Mouse (Mus musculus): ENCODE data around the gene Prune2. TPM values are rescaled to one million over a fixed set of nuclear protein-coding genes. Genes with fewer than 3 reads are reported as not detected.

Gene Prune2
- polyA plus RNA-seq, 1 experiment from 2014 or later, result 5.0 TPM

GRCm38 (mm10) chr19:17138144-17138915, 182.4 kb downstream of the Prune2 start:
- no peaks in the 10 kb centered on the region for H3K36me3 ChIP-seq
- peaks cover 4% of the 10 kb centered on the region; the same call in 1 of the 2 replicates for H3K4me1 ChIP-seq
- 25% methylated on average over 10 of the region's 10 CpGs for WGBS
- no peaks in the 10 kb centered on the region for H3K9me3 ChIP-seq
- no peak overlapping the region for H3K4me3 ChIP-seq
- H3K4me2 ChIP-seq (replicated peaks), result no peak overlapping the region
- no peak overlapping the region for H3K27ac ChIP-seq
- no peak overlapping the region for H3K9ac ChIP-seq
- no peak for ATAC-seq (ENCODE audit: low FRiP score, low read depth)
- no peaks in the 10 kb centered on the region for H3K27me3 ChIP-seq (replicated peaks)

DNA sequence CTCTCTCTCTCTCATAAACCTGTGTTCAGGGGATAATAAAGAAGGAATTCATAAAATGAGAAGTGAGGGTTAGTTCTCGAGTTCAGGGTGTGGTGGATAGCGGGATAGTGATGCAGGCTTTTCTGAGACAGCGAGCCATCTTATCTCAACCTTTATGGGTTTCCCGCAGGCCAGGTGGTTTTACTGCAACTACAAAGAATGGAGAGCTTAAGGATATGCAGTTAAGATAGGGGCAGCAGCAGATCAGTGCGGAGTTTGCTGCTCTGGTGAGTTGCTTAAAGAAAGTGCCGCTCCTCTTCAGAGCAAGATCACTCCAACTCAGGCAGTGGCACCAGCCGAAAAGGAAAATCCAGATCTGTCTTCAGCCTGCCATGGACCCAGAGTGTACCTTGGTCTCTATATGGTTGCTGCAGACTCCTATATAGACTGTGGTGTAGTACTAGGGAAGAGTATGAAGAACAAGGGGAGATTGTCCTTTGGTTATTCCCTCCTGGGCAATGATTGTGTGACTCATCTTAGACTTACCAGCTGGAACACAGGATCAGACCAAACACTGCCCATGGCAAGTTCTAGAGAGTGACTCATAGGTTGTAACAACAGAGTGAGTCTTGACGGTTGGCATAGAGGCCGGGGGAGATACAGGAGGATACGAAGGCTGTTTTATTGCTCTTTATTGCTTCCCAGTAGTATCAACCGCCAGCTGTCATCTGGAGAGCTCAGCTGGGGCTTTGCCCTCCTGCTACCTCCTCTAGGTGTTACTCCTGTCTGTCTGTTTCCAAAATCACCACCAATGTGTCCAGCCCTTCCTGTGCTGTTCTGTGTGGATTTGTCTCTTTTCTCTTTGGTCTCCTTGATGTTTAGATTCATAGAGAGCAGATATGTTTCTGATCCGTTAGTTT, 184.3 kb downstream of the Prune2 start:
- H3K4me3 ChIP-seq, result no peak overlapping the region
- H3K4me1 ChIP-seq, result peaks cover 4% of the 10 kb centered on the region; the same call in 1 of the 2 replicates
- no peak overlapping the region for H3K9ac ChIP-seq
- H3K27ac ChIP-seq, result no peak overlapping the region
- H3K27me3 ChIP-seq (replicated peaks), result no peaks in the 10 kb centered on the region
- H3K36me3 ChIP-seq, result no peaks in the 10 kb centered on the region
- H3K4me2 ChIP-seq (replicated peaks), result no peak overlapping the region
- ATAC-seq (ENCODE audit: low FRiP score, low read depth), result no peak
- 71% methylated on average over 12 of the region's 12 CpGs for WGBS
- no peaks in the 10 kb centered on the region for H3K9me3 ChIP-seq

GRCm38 (mm10) chr19:17143245-17143644, 187.3 kb downstream of the Prune2 start:
- Histone ChIP-seq H3K27ac (no peak overlapping the region), H3K36me3 (no peaks in the 10 kb centered on the region), H3K27me3 (replicated peaks) (no peaks in the 10 kb centered on the region), H3K9me3 (no peaks in the 10 kb centered on the region), H3K4me3 (no peak overlapping the region), H3K9ac (no peak overlapping the region), H3K4me1 (no peaks in the 10 kb centered on the region), H3K4me2 (replicated peaks) (no peak overlapping the region)
- ATAC-seq (ENCODE audit: low FRiP score, low read depth), result no peak
- 93% methylated on average over 2 of the region's 2 CpGs for WGBS

DNA sequence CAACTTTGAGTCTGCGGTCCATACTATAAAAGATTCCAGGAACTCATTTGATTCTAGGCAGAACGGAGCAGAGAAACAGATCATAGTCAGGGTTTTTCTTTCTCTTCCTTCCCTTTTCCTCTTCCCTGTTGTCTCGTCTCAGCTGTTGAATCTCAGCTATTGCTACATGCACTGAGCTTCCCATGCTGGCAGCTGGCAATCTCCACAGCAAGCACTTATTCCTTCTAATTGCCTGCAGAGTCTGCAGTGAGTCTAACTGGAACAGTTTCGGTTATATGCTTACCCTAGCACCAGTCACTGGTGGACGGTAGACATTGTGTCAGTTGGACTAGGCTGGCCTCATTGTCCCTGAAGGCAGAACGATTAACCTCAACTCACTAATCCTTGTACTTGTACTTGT, 188.3 kb downstream of the Prune2 start:
- ATAC-seq (ENCODE audit: low FRiP score, low read depth), result no peak

GRCm38 (mm10) chr19:17150064-17150463, 194.1 kb downstream of the Prune2 start:
- Histone ChIP-seq H3K4me1 (no peaks in the 10 kb centered on the region), H3K27ac (no peak overlapping the region), H3K36me3 (no peaks in the 10 kb centered on the region), H3K4me2 (replicated peaks) (no peak overlapping the region), H3K4me3 (no peak overlapping the region), H3K9me3 (no peaks in the 10 kb centered on the region), H3K9ac (no peak overlapping the region), H3K27me3 (replicated peaks) (no peaks in the 10 kb centered on the region)
- 89% methylated on average over 7 of the region's 7 CpGs for WGBS
- ATAC-seq (ENCODE audit: low FRiP score, low read depth), result no peak

More for the DNA sequence above, 188.3 kb downstream of the Prune2 start:
- no peak overlapping the region for H3K4me2 ChIP-seq (replicated peaks)
- no peak overlapping the region for H3K4me3 ChIP-seq
- no peak overlapping the region for H3K27ac ChIP-seq
- H3K36me3 ChIP-seq, result no peaks in the 10 kb centered on the region
- no peaks in the 10 kb centered on the region for H3K9me3 ChIP-seq
- H3K4me1 ChIP-seq, result no peaks in the 10 kb centered on the region
- H3K9ac ChIP-seq, result no peak overlapping the region
- WGBS, result 87% methylated on average over 6 of the region's 6 CpGs
- H3K27me3 ChIP-seq (replicated peaks), result no peaks in the 10 kb centered on the region

GRCm38 (mm10) chr19:17151781-17152180, 195.9 kb downstream of the Prune2 start:
- Histone ChIP-seq H3K36me3 (no peaks in the 10 kb centered on the region), H3K4me1 (no peaks in the 10 kb centered on the region), H3K4me3 (no peak overlapping the region), H3K27me3 (replicated peaks) (no peaks in the 10 kb centered on the region), H3K9ac (no peak overlapping the region), H3K4me2 (replicated peaks) (no peak overlapping the region), H3K27ac (no peak overlapping the region), H3K9me3 (no peaks in the 10 kb centered on the region)
- no peak for ATAC-seq (ENCODE audit: low FRiP score, low read depth)
- WGBS, result 68% methylated on average over 6 of the region's 6 CpGs

GRCm38 (mm10) chr19:17152461-17152860, 196.5 kb downstream of the Prune2 start:
- H3K27me3 ChIP-seq (replicated peaks), result no peaks in the 10 kb centered on the region
- WGBS, result 93% methylated on average over 7 of the region's 7 CpGs
- ATAC-seq (ENCODE audit: low FRiP score, low read depth), result no peak

DNA sequence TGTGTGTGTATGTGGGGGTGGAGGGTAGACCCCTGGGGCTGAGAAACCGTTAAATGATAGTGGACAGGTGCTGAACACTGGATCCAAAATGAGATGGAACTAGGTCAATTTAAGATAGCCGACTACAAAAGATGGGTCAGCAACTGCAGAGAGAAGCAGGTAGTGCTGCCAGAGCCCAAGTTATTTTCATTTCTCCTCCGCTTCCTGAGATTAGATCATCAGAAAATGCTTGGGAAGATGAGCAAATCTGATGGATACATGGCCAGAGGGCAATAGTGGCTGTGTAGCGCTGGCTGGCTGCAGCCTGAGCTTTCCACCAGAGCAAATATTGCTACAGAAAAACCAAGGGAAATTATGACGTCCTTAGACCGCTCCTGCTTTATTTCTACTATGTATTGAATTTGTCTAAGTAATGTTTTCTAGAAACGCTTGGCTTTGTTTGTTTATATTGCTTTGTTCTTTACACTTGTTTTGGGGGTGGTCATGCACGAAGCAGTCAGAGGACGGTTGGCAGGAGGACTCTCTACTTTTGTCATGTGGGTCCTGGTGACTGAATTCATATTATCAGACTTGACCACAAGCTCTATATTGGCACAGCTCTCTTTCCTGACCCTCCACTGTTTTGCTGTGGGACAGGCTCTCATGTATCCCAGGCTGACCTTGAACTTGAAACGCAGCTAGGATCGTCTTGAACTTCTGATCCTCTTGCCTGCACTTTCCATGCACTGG, 198.2 kb downstream of the Prune2 start:
- H3K4me2 ChIP-seq (replicated peaks), result no peak overlapping the region
- no peaks in the 10 kb centered on the region for H3K27me3 ChIP-seq (replicated peaks)
- H3K27ac ChIP-seq, result no peak overlapping the region
- no peaks in the 10 kb centered on the region for H3K36me3 ChIP-seq
- H3K9ac ChIP-seq, result no peak overlapping the region
- ATAC-seq (ENCODE audit: low FRiP score, low read depth), result no peak
- WGBS, result 84% methylated on average over 11 of the region's 11 CpGs
- no peaks in the 10 kb centered on the region for H3K4me1 ChIP-seq
- no peak overlapping the region for H3K4me3 ChIP-seq
- no peaks in the 10 kb centered on the region for H3K9me3 ChIP-seq

More at GRCm38 (mm10) chr19:17152461-17152860, 196.5 kb downstream of the Prune2 start:
- Histone ChIP-seq H3K27ac (no peak overlapping the region), H3K4me3 (no peak overlapping the region), H3K9me3 (no peaks in the 10 kb centered on the region), H3K4me2 (replicated peaks) (no peak overlapping the region), H3K36me3 (no peaks in the 10 kb centered on the region), H3K4me1 (no peaks in the 10 kb centered on the region), H3K9ac (no peak overlapping the region)

DNA sequence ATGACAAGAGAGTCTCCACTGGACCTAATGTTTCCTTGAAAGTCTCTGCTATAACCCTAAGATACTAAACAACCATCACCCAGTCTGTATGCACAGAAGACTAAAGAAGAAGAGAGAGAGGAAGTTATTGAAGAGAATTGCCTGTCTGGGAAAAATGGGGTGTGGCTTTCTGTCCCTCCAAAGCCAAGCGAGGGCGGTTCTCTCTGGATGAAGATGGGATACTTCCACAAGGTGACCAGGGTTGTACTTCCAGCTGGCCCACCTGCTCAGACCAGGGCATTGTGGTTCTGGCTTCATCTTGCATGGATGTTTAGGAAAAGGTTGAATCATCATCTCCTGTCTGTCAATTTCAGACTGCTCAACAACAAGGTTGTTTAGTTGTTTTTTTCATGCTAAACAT, 199.3 kb downstream of the Prune2 start:
- no peak for ATAC-seq (ENCODE audit: low FRiP score, low read depth)
- H3K4me3 ChIP-seq, result no peak overlapping the region
- no peak overlapping the region for H3K9ac ChIP-seq
- no peaks in the 10 kb centered on the region for H3K9me3 ChIP-seq
- H3K4me1 ChIP-seq, result no peaks in the 10 kb centered on the region
- no peaks in the 10 kb centered on the region for H3K36me3 ChIP-seq
- H3K27ac ChIP-seq, result no peak overlapping the region
- no peaks in the 10 kb centered on the region for H3K27me3 ChIP-seq (replicated peaks)
- WGBS, result 88% methylated on average over 2 of the region's 2 CpGs
- no peak overlapping the region for H3K4me2 ChIP-seq (replicated peaks)

DNA sequence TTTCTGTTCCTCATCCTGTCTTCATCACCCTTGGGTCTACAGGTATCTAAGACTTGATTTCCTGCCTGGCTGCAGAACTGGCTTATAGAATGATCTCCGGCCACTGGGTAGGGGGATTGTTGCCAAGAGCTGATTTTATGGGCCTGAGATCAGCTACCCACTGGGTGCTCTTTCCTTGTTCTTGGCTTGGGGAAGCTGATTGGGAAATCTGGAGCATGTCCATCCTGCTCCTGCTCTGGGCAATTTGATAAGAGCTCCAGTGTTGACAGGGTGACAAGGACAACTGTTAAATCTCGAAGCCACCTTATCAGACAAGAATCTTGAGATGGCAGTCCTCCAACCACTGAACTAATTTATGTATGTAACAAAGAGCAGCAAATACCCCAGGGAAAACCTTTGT, 203.8 kb downstream of the Prune2 start:
- H3K4me3 ChIP-seq, result no peak overlapping the region
- no peak overlapping the region for H3K27ac ChIP-seq
- H3K4me1 ChIP-seq, result no peaks in the 10 kb centered on the region
- H3K9ac ChIP-seq, result no peak overlapping the region
- H3K36me3 ChIP-seq, result no peaks in the 10 kb centered on the region
- no peaks in the 10 kb centered on the region for H3K27me3 ChIP-seq (replicated peaks)
- H3K4me2 ChIP-seq (replicated peaks), result no peak overlapping the region
- ATAC-seq (ENCODE audit: low FRiP score, low read depth), result no peak
- 86% methylated on average over 2 of the region's 2 CpGs for WGBS
- no peaks in the 10 kb centered on the region for H3K9me3 ChIP-seq

DNA sequence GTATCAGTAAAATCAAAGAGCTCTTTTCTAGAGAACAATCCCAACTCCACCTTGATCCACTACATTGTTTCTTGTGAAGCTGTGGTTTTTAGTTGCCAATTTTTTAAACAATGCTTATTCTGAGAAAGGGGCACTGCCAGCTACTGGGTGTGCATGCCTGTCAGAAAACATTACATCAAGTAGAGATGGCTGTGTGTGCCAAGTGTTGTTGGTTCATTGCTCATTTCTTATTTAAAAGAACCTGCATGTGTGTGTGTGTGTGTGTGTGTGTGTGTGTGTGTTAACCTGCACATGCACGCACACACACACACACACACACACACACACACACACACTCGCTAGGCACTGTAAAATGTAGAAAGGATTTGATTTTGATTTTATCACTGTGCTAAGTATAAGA, 204.3 kb downstream of the Prune2 start:
- Histone ChIP-seq H3K27ac (no peak overlapping the region), H3K9ac (no peak overlapping the region), H3K4me2 (replicated peaks) (no peak overlapping the region), H3K4me1 (no peaks in the 10 kb centered on the region), H3K27me3 (replicated peaks) (no peaks in the 10 kb centered on the region), H3K9me3 (no peaks in the 10 kb centered on the region), H3K4me3 (no peak overlapping the region), H3K36me3 (no peaks in the 10 kb centered on the region)
- ATAC-seq (ENCODE audit: low FRiP score, low read depth), result no peak
- 81% methylated on average over 2 of the region's 2 CpGs for WGBS

- no peaks in the 10 kb centered on the region for H3K4me1 ChIP-seq
- ATAC-seq (ENCODE audit: low FRiP score, low read depth), result peak; percentile 63
- no peak overlapping the region for H3K9ac ChIP-seq
- no peak overlapping the region for H3K27ac ChIP-seq
- no peaks in the 10 kb centered on the region for H3K27me3 ChIP-seq (replicated peaks)
- H3K4me2 ChIP-seq (replicated peaks), result no peak overlapping the region
- 22% methylated on average over 13 of the region's 13 CpGs for whole genome bisulfite sequencing
- no peak overlapping the region for H3K4me3 ChIP-seq
- no peaks in the 10 kb centered on the region for H3K36me3 ChIP-seq
- no peaks in the 10 kb centered on the region for H3K9me3 ChIP-seq
Measured at GRCm38 (mm10) chr19:17163511-17163953, 207.6 kb downstream of the Prune2 start.
